Mouse (Mus musculus): ENCODE measurements around the gene Ralgapa1. TPM values are rescaled to one million over a fixed set of nuclear protein-coding genes. Genes with fewer than 3 reads are reported as not detected.
"Not testable (repeated sequence)": the region's sequence is repeated elsewhere in the genome, so short reads cannot be mapped to it uniquely, and the experiment has no call there.

Gene Ralgapa1
- polyA plus RNA-seq, 1 experiment from 2014 or later = 24.2 TPM

DNA sequence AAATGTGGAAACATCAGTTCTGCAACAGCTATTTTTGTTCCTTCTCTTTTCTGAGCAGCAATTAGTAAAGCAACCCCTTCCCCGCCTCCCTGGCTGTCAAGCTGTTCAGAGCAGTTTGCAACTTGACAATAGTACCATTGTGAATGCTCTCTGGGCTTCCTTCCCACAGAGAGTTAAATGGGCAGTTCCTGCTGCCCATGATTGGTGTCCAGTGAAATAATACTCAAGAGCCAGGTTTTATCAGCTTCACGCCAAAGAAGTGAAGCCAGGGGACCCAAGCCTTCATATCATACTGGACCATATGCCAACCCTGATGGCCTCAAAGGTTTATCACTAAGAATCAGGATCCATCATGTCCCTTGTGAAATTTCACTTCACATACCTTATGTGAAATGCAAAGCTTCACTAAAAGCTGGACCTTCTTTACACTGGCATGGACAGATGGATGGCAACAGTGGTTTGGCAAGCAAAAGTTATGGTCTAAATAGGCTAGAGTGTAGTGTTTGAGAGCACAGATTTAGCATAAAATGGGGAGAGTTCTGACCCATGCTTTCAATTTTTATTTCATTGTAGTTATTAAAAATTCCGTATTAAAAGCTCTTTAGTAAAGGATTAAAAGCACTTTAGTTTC is 198.2 kb downstream of the Ralgapa1 start:
- peaks cover 12% of the 10 kb centered on the region for H3K4me1 ChIP-seq
- WGBS = 30% methylated on average over 3 of the region's 3 CpGs
- ATAC-seq (ENCODE audit: low FRiP score, low read depth) = peak; percentile 63; the same call in 1 of the 2 replicates
- H3K27ac ChIP-seq (replicated peaks) = no peak overlapping the region
- no peaks in the 10 kb centered on the region for H3K36me3 ChIP-seq
- H3K4me3 ChIP-seq = no peak overlapping the region
- no peak overlapping the region for H3K4me2 ChIP-seq (replicated peaks)
- no peaks in the 10 kb centered on the region for H3K9me3 ChIP-seq
- H3K27me3 ChIP-seq = no peaks in the 10 kb centered on the region; the same call in 1 of the 2 replicates
- no peak overlapping the region for H3K9ac ChIP-seq (replicated peaks)

DNA sequence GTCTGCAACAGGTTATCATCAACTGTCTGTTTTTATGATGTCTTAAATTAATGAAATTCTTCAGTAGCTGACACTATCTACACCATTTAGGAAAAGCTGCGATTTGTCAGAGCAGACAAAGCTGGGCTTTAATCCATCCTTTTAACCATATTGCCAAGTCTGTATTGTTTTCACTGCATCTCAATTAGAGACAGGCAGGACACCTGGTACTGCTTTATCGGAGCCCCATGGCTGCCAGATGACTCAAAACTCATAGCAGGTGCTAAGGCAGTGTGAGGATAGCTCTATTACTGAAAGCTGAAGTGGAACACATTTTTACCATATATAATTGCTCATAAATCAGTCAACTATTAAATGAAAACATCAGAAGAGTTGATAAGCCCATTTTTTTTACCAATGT is 200.6 kb downstream of the Ralgapa1 start:
- Histone ChIP-seq H3K27ac (replicated peaks) (no peak overlapping the region), H3K36me3 (no peaks in the 10 kb centered on the region), H3K4me1 (peaks cover 12% of the 10 kb centered on the region), H3K9me3 (no peaks in the 10 kb centered on the region), H3K4me2 (replicated peaks) (no peak overlapping the region), H3K27me3 (no peaks in the 10 kb centered on the region; the same call in 1 of the 2 replicates), H3K9ac (replicated peaks) (no peak overlapping the region), H3K4me3 (no peak overlapping the region)
- ATAC-seq (ENCODE audit: low FRiP score, low read depth) = no peak
- WGBS = 41% methylated on average over 2 of the region's 2 CpGs

- Histone ChIP-seq H3K4me2 (replicated peaks) (no peak overlapping the region), H3K4me1 (peaks cover 3% of the 10 kb centered on the region; the same call in 1 of the 2 replicates), H3K27ac (replicated peaks) (no peak overlapping the region), H3K9ac (replicated peaks) (no peak overlapping the region), H3K36me3 (no peaks in the 10 kb centered on the region), H3K9me3 (no peaks in the 10 kb centered on the region), H3K4me3 (no peak overlapping the region), H3K27me3 (no peaks in the 10 kb centered on the region)
- WGBS = 76% methylated on average over 2 of the region's 2 CpGs
- no peak for ATAC-seq (ENCODE audit: low FRiP score, low read depth)
Observed at GRCm38 (mm10) chr12:55610812-55611211, 210.2 kb downstream of the Ralgapa1 start.

DNA sequence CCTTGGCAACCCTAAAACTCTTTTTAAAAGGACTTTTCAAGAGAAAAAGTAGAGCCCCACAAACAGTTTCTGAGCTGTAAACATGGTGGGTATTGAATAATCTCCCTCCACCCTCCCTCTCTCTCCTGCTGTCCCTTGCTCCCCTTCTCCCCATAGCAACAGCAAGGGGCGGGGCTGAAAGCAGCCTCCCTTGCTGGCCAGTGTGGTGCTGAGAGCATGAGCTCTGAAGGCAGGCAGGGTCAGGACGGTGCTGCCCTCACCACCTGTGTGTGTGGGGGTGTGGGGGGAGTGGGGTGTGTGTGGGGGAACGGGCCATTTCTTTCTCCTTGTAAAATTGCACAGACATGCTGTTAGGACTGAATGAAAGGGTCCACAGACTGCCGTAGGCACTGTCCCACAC is 213.1 kb downstream of the Ralgapa1 start:
- Histone ChIP-seq H3K27me3 (no peaks in the 10 kb centered on the region), H3K9me3 (no peaks in the 10 kb centered on the region), H3K4me3 (no peak overlapping the region), H3K9ac (replicated peaks) (no peak overlapping the region), H3K36me3 (no peaks in the 10 kb centered on the region), H3K27ac (replicated peaks) (no peak overlapping the region), H3K4me1 (peaks cover 7% of the 10 kb centered on the region; the same call in 1 of the 2 replicates), H3K4me2 (replicated peaks) (no peak overlapping the region)
- WGBS = 28% methylated on average over 4 of the region's 4 CpGs
- peak; percentile 62; the same call in 1 of the 2 replicates for ATAC-seq (ENCODE audit: low FRiP score, low read depth)

- ATAC-seq (ENCODE audit: low FRiP score, low read depth) = no peak
- H3K4me2 ChIP-seq (replicated peaks) = no peak overlapping the region
Observed at GRCm38 (mm10) chr12:55604411-55604810, 216.6 kb downstream of the Ralgapa1 start.

DNA sequence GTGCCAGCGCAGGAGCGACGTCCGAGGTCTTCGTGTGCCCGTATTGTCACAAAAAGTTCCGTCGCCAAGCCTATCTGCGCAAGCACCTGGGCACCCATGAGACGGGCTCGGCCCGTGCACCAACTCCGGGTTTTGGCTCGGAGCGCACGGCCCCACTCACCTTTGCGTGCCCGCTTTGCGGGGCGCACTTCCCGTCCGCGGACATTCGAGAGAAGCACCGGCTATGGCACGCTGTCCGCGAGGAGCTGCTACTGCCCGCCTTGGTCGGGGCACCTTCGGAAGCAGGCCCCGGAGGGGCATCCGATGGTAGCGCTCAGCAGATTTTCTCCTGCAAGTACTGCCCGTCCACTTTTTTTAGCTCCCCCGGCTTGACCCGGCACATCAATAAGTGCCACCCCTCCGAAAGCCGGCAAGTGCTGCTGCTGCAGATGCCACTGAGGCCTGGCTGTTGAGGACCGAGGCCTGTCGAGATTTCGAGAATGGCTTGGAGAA is 220.4 kb downstream of the Ralgapa1 start:
- WGBS = 2% methylated on average over 42 of the region's 42 CpGs
- H3K27ac ChIP-seq (replicated peaks) = no peak overlapping the region
- H3K36me3 ChIP-seq = no peaks in the 10 kb centered on the region
- no peak overlapping the region for H3K9ac ChIP-seq (replicated peaks)
- peaks cover 28% of the 10 kb centered on the region for H3K4me1 ChIP-seq
- H3K4me3 ChIP-seq = peak overlapping the region; percentile 54
- peak overlapping the region; percentile 91 for H3K4me2 ChIP-seq (replicated peaks)
- H3K9me3 ChIP-seq = no peaks in the 10 kb centered on the region
- ATAC-seq (ENCODE audit: low FRiP score, low read depth) = peak; percentile 35; the same call in 1 of the 2 replicates
- peaks cover 59% of the 10 kb centered on the region for H3K27me3 ChIP-seq

More at GRCm38 (mm10) chr12:55604411-55604810, 216.6 kb downstream of the Ralgapa1 start:
- Histone ChIP-seq H3K9me3 (no peaks in the 10 kb centered on the region), H3K36me3 (no peaks in the 10 kb centered on the region), H3K4me3 (no peak overlapping the region), H3K27ac (replicated peaks) (no peak overlapping the region), H3K4me1 (peaks cover 20% of the 10 kb centered on the region), H3K27me3 (peaks cover 23% of the 10 kb centered on the region), H3K9ac (replicated peaks) (no peak overlapping the region)
- WGBS = 84% methylated on average over 3 of the region's 3 CpGs

DNA sequence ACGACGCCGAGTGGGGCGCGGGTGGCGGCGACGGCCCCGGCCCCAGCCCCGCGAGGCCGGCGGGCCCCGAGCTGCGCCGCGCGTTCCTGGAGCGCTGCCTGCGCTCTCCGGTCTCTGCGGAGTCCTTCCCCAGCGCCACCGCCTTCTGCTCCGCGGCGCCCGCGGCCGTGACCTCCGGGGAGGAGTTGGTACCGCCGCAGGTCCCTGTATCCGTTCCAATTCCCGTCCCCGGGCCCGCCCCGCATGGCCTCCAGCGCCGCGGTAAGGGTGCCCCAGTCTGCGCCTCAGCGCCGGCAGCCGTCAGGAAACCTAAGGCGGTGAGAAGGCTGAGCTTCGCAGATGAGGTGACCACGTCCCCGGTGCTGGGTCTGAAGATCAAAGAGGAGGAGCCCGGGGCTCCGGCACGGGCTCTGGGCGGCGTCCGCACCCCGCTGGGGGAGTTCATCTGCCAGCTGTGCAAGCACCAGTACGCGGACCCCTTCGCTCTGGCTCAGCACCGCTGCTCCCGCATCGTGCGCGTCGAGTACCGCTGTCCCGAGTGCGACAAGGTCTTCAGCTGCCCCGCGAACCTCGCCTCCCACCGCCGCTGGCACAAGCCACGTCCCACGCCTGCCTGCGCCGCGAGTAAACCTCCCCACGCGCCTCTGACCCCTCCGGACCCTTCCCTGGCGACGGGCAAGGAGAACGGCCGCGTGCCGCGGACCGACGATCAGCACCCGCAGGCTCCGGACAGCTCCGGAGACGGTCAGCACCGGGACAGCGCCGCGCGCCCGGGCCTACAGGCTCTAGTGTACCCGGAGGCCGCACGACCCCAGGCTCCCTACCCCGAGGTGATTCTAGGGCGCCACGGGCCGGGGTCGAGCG is 221.1 kb downstream of the Ralgapa1 start:
- peak overlapping the region; percentile 91 for H3K4me2 ChIP-seq (replicated peaks)
- peak overlapping the region; percentile 54 for H3K4me3 ChIP-seq
- WGBS = under 1% methylated on average over 109 of the region's 109 CpGs
- peaks cover 59% of the 10 kb centered on the region for H3K27me3 ChIP-seq
- H3K27ac ChIP-seq (replicated peaks) = no peak overlapping the region
- H3K4me1 ChIP-seq = peaks cover 24% of the 10 kb centered on the region
- H3K9ac ChIP-seq (replicated peaks) = peak overlapping the region; percentile 28; the same call in 1 of the 2 replicates
- H3K36me3 ChIP-seq = no peaks in the 10 kb centered on the region
- H3K9me3 ChIP-seq = no peaks in the 10 kb centered on the region
- peak; percentile 53 for ATAC-seq (ENCODE audit: low FRiP score, low read depth)

DNA sequence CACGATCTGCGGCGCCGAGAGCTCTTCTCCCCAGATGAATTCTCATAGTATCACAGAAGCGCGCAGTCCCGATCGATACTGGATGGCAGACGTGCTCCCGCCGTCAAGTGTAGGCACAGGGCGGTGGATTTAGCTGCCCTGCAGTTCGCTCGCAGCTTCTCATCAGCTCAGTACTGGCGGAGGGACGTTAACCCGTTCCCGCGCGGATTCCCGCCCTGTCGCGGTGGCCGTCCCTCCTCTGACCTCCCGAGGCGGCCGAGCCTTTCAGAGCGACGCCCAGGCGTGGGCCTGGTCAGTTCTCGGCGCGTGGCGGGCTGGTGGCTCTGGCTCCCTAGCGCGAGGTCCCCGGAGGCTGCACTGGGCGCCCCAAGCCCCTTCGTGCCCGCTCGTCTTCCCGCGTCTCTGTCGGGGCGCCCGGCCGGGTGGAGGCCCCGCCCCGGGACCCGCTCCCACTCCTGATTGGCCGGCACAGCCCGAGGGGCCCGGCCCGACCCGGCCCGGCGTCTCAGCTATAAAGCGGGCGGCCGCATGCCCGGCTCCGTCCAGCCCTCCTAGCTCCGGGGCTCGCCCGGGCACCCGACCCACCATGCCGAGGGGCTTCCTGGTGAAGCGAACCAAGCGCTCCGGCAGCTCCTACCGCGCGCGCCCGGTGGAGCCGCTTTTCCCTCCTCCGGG is 221.9 kb downstream of the Ralgapa1 start, which contains the start of gene Insm2:
Insm2 (plus strand) TSS at position 541 of the 675 bp plus-strand sequence.
- H3K27me3 ChIP-seq = peaks cover 62% of the 10 kb centered on the region
- peaks cover 24% of the 10 kb centered on the region for H3K4me1 ChIP-seq
- H3K9ac ChIP-seq (replicated peaks) = peak within 1 kb of the TSS; percentile 28; the same call in 1 of the 2 replicates
- peak within 1 kb of the TSS; percentile 54 for H3K4me3 ChIP-seq
- no peak within 1 kb of the TSS for H3K27ac ChIP-seq (replicated peaks)
- under 1% methylated on average over 69 of the region's 77 CpGs for WGBS
- peak within 1 kb of the TSS; percentile 91 for H3K4me2 ChIP-seq (replicated peaks)
- H3K36me3 ChIP-seq = no peaks in the 10 kb centered on the region
- H3K9me3 ChIP-seq = no peaks in the 10 kb centered on the region
- peak; percentile 77 for ATAC-seq (ENCODE audit: low FRiP score, low read depth)

DNA sequence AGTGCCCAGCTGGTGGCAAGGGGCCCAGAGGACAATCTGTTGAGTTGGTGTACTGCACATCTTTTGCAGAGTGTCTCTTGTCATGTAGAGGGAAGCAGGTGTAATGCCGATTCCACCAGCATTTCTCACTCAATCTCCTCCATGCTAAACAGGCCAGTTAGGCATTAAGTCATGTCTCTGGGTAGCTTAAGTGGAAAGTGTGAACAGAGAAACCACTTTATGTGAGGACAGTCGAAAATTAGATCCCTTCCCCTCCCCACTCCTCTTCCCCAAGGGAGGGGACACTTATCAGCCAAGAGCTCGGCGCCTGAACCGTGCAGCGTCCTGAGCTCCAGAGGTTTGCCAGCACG is 222.5 kb downstream of the Ralgapa1 start:
- 4% methylated on average over 7 of the region's 7 CpGs for WGBS

DNA sequence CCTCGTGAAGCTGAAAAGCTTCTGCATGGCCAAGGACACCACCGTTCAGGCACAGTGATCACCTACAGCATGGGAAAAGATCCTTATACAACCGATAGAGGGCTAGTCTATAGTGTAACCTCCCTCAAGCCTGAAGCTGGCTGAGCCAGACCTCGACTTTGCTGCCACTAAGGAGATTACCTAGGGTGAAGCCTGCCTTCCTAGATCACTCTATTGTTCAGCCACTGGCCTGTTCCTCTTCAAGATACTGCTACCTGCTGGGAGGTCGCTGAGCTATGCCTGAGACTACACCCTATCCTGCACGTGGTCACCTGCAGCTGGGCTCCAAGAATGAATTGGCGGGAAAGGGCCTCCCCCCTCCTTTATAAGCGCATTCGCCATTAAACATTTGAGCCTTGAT is 234.0 kb downstream of the Ralgapa1 start:
- not testable (repeated sequence) for H3K27ac ChIP-seq (replicated peaks); H3K4me2 ChIP-seq (replicated peaks); H3K9me3 ChIP-seq; H3K4me1 ChIP-seq; ATAC-seq (ENCODE audit: low FRiP score, low read depth); H3K27me3 ChIP-seq; H3K4me3 ChIP-seq; H3K36me3 ChIP-seq; H3K9ac ChIP-seq (replicated peaks)
- WGBS = 46% methylated on average over 9 of the region's 9 CpGs

More for the DNA sequence above, 222.5 kb downstream of the Ralgapa1 start:
- peak; percentile 8; the same call in 1 of the 2 replicates for ATAC-seq (ENCODE audit: low FRiP score, low read depth)
- Histone ChIP-seq H3K27me3 (peaks cover 62% of the 10 kb centered on the region), H3K4me2 (replicated peaks) (peak overlapping the region; percentile 91), H3K36me3 (no peaks in the 10 kb centered on the region), H3K4me1 (peaks cover 24% of the 10 kb centered on the region), H3K4me3 (peak overlapping the region; percentile 54), H3K27ac (replicated peaks) (no peak overlapping the region), H3K9ac (replicated peaks) (no peak overlapping the region), H3K9me3 (no peaks in the 10 kb centered on the region)

DNA sequence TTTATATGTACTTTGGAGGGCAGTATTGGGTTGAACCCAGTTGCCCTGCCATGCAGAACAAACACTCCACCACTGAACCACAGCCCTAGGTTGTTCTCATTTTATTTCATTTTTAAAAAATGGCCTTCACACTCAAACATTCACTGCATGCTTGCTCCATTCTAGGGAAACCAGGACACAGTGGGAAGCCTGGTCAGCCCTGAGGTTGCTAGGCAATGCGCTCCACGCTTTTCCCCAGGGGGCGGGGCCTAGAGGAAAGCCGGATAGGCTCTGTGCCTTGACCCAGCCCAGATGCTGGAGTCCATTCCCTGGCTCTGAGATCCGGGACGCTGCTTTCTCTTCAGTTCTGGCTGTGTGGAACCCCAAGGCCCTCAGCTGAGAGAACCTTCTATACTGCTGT is 247.2 kb downstream of the Ralgapa1 start:
- Histone ChIP-seq H3K4me1 (peaks cover 7% of the 10 kb centered on the region), H3K27ac (replicated peaks) (no peak overlapping the region), H3K4me2 (replicated peaks) (no peak overlapping the region), H3K4me3 (no peak overlapping the region), H3K36me3 (no peaks in the 10 kb centered on the region), H3K27me3 (no peaks in the 10 kb centered on the region), H3K9ac (replicated peaks) (no peak overlapping the region), H3K9me3 (no peaks in the 10 kb centered on the region)
- ATAC-seq (ENCODE audit: low FRiP score, low read depth) = peak; percentile 79; the same call in 1 of the 2 replicates
- WGBS = 3% methylated on average over 6 of the region's 6 CpGs
